Mouse (Mus musculus): ENCODE data around the gene Cggbp1.

Gene Cggbp1

DNA sequence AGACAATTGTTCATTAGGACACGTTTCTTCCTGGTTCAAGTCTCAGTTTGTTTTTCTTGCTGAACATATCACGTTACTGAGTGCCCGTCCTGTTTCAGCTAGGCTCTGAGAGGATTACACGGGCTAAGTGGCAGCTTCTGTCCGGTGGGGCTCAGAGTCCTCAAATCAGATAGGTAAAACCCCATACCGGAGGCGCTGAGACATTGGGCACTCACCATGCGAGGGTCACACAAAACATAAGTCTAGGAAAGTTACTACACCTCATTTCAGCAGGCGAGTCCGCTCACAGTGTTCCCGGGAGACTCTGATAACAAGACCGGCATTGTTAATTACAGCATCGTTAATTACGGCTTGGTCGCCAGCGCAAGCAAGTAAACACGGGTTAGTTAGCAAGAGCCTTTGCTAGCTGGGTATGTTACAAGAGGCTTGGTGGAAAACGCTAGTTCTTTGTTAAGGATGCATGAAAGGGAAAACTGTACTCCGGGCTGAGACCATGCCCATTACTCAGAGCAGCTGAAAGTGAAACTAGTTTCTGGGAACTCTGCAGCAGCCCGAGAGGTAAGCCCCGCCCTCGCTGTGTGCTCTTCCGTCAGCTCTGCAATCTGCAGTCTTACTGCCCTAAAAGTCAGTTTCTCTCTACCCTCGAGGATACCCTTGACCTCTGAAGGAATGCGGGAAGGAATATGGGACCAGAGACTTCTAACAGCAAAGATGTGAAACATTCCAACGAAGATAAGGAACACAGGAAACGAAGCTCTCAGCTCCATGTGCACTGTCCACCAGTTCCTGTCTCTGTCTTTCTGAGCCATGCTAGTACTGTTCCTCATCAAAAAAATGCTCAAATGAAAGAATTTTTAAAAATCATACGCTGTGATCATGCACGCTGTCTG is 21.9 kb downstream of the Cggbp1 start:
- DNase-seq (ENCODE audit: extremely low spot score): peak; percentile 79

DNA sequence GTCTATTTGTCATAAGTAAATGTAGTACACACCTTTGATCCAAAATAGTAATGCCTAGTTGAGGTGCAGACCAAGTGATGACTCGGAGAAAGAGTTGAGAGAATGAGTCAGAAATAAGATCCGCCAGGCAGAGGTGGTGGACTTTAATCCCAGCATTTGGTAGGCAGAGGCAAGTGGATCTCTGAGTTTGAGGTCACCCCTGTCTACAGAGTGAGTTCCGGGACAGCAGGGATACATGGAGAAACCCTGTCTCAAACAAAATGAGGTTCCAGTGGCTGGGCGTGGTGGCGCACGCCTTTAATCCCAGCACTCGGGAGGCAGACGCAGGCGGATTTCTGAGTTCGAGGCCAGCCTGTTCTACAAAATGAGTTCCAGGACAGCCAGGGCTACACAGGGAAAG is 23.6 kb downstream of the Cggbp1 start:
- no peak for DNase-seq (ENCODE audit: extremely low spot score)

DNA sequence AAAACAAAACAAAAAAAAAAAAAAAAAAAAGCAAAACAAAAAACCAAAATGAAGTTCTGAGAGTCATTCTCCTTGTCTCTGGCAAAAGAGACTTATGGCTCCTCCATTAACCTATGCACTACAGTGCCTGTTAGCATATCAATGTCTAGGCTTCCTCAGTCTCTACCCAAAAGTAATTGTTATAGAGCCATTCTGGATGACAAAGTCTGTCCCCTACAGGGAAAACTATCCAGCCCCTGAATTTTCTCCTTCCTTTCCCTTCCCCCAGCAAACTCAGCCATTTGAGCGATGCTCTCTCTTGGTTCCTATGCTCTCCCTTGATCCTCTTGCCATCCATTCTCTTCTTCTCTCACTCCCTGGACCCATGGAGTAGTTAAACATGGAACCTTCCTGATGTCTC is 24.0 kb downstream of the Cggbp1 start:
- DNase-seq (ENCODE audit: extremely low spot score): no peak

DNA sequence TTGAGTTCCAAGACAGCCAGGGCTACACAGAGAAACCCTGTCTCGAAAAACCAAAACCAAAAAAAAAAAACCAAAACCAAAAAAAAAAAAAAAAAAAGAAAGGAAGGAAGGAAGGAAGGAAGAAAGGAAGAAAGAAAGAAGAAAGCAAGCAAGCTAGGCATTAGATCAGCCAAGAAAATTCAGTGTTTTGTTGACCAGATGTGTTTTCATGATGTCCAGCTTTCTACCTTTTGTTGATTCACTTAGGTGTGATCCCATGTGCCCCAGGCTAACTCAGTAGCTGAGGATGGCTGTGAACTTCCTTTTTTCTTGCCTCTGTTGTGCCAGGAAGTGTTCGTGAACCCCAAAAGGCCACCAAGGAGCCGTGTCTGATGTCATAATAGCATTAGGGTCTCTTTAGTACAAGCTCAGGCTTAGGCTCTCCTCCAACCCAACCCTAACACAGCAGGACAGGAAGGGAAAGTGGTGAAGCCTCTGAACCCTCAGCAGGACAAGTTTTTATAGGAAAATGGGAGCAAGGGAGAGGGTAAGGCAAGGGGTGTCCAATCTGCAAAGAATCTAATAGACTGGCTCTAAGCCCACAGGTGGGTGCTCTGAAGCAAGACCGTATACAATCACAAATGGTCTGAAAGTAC is 25.0 kb downstream of the Cggbp1 start:
- DNase-seq (ENCODE audit: extremely low spot score): no peak

DNA sequence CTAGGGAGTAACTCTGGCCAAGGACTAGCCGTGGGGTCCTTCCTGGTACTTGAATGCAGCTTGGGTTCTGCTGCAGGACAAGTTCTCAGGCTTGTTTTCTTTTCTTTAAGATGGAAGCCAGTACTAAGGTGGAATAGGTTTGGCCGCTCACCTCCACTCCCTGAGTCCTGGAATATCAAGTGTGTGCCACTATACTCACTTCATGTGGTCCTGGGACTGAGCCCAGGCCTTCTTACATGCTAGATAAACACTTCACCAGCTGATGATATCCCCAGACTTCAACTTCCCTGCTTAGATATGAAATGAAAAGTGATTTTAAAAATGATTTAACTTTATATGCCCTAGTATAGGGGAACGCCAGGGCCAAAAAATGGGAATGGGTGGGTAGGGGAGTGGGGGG is 25.5 kb downstream of the Cggbp1 start:
- DNase-seq (ENCODE audit: extremely low spot score): no peak

DNA sequence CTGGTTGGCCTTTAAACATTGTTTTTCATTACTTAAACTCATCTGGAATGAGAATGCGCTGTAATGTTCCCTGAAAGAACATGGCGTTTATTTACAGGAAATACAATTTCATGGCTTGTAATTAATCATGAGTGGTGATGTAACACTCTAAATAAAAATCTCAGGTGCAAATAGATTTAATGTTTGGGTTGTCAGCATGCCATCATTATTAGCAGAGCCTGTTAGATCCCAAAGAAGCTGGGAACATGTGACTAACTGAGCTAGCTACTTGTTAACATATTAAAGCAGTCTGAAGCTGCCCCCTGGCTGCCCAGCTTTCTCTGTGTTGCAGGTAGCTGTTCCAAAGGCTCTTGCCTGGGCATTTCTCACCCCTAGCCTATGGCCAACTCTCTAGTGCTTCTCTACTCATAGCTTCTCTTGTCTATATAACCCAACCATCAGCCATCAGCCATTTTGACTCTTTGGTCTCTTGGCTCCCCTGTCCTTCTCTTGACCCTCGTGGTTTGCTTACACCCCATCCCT is 26.9 kb downstream of the Cggbp1 start:
- no peak for DNase-seq (ENCODE audit: extremely low spot score)

DNA sequence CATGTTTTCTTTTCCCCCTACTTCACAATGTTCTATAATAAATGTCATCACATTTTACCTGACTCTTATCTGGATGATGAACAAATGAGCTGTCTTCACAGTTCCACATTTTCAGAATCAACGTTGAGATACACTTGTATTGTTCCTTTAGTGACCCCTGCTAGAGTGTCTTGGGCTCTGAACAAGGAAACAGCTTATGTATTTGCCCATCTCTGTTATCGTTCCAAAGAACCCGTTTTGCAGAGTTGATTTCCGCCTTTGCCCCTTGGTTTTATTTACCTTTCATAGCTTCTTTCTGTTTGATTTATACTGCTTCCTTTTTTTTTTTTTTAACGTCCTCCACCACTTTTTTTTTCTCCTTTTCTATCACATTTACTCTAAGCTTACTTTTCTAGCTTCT is 27.9 kb downstream of the Cggbp1 start:
- no peak for DNase-seq (ENCODE audit: extremely low spot score)

DNA sequence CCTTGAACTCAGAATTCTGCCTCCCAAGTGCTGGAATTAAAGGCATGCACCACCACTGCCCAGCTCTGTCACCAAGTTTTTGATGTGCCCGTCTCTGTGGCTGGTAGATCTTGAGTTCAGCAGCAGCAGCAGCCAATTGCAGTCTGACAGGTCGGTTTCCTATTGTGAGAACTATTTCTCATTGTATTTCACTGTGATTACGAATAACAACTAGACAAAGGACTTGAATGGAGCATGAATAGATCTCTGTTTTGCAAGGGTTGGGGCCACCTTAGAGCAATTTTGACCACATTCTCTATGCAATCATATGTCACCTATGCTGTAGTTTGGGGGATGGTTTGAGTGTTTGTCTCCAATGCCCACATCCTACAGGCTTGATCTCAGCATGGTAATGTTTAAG is 29.2 kb downstream of the Cggbp1 start:
- no peak for DNase-seq (ENCODE audit: extremely low spot score)

DNA sequence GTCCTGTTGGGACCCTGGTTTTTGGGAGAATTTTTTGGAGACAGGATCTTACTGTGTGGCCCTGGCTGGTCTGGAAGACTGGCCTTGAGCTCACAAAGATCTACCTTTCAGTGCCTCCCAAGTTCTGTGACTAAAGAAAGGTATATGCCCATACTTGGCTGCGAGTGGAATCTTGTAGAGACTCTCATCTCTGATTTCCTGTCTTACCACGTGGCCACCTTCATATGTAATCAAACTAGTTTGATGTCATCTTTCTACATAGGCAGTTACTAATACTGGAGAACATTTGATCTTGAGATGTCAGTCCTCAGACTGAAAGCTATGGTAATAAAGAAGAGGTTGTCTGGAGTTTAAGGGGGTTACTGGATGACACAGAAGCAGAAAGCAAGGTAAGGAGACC is 29.6 kb downstream of the Cggbp1 start:
- no peak for DNase-seq (ENCODE audit: extremely low spot score)

DNA sequence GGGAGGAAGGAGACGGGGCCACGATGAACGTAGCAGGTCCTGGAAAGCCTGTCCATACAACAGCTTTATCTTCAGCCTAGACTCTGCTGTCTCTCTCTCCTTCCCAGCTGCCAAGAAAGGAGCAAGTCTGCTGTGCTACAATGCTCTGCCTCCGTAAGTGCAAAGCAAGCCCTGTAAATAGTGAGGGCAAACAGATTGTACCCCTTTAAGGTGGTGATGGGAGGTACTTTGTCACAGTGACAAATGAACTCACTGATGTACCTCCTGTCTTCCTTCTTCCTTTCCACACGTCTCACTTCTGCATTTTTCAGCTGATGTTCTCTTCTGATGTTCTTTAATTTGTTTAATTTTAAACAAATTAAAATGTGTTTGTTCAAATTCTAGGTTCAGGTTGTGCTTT is 32.1 kb downstream of the Cggbp1 start:
- DNase-seq (ENCODE audit: extremely low spot score): no peak

DNA sequence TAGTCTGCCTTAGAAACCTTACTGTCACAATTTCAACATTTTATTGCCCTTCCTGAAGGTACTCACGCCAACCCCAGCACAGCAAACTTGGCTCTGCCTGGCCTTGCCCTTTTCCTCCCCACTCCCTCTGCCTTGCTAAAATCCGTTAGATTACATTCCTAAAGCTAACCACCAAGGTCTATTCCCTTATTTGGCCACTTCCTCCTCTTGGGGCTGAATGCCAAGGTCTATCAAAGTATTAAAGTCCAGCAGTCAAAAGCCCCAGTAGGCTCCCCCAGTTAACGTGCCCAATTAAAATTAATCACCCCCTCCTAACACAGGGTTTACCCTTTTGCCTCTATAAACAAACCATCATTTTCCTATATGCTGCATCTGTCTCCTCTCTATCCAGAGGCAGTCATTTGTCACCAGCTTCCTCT is 32.6 kb downstream of the Cggbp1 start:
- DNase-seq (ENCODE audit: extremely low spot score): no peak

DNA sequence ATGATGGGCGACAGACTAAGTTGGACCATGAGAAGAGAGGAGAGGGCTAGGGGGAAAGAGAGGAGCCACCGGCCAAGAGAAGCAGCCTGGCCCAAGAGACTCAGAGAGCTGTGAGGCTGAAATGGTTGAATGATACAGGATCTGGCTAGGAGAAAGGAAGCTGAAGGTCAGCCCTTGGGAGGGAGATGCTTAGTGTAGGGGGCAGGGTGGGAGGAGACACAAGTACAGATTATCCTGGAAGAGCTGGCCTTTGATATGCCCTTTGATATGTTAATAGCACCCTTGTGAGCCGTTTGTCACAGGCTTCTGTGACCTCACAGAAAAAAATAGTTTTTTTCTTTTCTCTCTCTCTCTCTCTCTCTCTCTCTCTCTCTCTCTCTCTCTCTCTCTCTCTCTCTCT is 33.3 kb downstream of the Cggbp1 start:
- DNase-seq (ENCODE audit: extremely low spot score): no peak

DNA sequence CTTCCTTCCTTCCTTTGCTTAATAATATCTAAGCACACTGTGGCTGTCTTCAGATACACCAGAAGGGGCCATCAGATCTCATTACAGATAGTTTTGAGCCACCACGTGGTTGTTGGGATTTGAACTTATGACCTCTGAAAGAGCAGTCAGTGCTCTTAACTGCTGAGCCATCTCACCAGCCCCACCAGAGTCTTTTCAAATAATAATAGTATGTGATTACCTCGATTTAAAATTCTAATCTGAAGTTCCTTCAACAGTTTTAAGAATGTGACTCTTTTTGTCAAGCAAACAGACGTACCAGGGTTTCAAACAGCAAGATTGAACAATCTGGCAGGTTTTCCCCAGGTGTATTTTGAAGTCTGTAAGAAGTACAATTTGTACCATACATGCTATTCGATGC is 33.8 kb downstream of the Cggbp1 start:
- DNase-seq (ENCODE audit: extremely low spot score): no peak

DNA sequence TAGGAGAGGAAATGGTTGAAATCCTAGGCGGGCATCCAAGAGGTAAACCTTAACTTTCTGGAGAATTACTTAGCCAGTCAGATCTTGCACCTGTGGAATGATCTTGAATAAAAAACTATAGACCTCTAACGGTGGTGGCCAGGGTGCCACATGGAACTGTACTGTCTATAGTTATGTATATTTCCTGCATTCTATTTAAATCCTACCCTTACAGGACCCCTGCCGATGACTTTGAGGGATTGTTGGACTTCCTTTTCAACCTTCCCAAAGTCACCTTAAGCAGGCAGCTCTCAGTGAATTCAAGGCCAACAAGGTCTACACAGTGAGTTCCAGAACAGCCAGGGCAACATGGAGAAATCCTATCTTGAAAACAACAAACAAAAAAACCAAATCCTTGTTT is 37.7 kb downstream of the Cggbp1 start:
- no peak for DNase-seq (ENCODE audit: extremely low spot score)

DNA sequence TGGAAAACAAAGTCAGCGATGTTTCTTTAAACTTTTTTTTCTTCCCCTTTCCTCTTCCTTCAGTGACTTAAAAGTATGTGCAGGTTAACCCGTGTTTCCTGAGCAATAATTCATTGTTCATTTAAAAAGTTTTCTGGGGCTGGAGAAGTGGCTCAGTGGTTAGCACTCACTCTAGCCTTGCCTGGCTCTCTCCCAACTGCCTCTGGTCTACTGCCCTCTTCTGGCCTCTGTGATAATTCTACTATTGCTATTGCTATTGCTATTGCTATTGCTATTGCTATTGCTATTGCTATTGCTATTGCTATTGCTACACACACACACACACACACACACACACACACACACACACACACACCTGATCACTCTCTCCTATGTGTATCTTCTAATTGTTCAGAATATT is 47.3 kb downstream of the Cggbp1 start:
- DNase-seq (ENCODE audit: extremely low spot score): no peak

DNA sequence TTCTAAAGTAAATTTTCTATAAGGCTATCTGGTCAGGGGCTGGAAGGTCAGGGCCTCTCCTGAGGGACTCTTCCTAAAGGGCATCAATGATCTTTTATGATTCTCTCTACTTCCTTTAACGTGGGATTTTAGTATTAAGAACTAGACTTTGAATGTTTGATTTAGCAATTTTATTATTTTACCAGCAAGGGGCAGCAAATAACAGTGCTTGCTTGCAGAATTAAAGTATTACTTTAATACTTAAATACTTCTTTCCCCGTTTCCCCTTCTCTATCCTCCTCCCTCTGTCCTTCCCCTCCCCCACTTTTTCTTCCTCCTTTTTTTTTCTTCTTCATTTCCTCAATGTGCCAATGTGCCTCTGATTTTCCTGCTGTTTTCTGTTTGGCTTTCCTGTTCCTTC is 51.5 kb downstream of the Cggbp1 start:
- no peak for DNase-seq (ENCODE audit: extremely low spot score)

DNA sequence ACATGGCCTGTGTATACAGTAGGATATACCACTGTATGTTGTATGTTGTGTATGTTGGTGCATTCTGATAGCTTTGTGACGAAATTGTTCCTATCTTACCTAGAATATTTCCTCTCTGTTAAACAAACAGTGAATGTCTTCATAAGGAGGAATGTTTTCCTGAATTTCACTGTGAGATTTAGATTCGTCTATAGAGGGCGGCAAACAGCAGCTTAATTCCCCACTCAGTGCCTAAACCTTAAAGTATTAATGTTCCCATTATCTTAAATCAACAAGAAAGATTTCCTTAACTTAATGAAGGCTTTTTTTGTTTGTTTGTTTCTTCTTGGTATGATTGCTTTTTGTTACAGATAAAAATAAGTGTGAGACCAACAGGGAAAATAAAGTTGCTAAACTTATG is 55.3 kb downstream of the Cggbp1 start:
- no peak for DNase-seq (ENCODE audit: extremely low spot score)

DNA sequence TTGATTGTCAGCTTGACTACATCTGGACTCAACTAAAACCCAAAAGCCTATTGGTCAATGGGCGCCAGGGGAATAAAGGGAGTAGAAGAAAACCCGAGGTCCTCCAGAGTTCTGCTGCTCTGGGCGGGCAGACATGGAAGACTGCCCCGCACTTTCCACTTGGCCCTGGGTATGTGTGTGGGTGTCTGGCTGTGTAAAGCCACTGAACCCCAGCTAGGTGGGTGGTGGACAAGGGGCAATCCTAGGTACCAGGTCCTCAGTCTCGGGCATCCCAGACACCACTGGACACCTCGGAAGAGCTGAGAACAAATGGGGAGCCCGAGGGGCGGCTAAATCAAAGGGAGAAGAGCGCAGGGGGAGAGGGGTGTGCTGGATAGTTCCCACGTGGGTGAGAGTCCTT is 57.0 kb downstream of the Cggbp1 start:
- DNase-seq (ENCODE audit: extremely low spot score): no peak
